Mouse (Mus musculus) retina, embryonic 14.5 days (tissue): ENCODE measurements around the gene Mob4.

ENCODE experiments used
- DNase-seq: peaks from one replicate; pipeline ENCODE4 v3.0.0-alpha.2; 2015; ENCODE audit warnings: low spot score

Gene Mob4

GRCm38 (mm10) chr1:55186592-55187210 lies 55.7 kb downstream of the Mob4 start:
- no peak for DNase-seq

DNA sequence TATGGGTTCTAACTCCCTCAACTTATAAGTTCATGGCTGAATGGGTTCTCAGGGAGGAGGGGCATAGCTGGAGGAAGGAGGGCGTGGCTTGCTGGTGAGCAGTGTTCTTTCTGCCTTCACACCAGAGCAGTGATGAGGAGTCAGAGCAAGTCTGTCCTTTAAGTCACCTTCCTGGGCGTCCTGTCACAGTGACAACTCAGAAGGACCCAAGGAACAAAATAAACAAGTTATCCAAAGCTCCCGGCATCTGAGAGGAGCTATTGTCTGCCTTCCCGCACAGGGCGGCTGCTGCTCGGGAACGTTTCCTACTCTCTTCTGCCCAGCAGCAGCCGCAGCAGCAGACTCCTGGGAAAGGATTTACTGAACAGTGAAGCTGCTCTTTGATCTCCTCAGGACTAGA lies 61.0 kb downstream of the Mob4 start:
- peak; percentile 58 for DNase-seq

GRCm38 (mm10) chr1:55192824-55193223 lies 61.8 kb downstream of the Mob4 start:
- DNase-seq, result peak; percentile 39

DNA sequence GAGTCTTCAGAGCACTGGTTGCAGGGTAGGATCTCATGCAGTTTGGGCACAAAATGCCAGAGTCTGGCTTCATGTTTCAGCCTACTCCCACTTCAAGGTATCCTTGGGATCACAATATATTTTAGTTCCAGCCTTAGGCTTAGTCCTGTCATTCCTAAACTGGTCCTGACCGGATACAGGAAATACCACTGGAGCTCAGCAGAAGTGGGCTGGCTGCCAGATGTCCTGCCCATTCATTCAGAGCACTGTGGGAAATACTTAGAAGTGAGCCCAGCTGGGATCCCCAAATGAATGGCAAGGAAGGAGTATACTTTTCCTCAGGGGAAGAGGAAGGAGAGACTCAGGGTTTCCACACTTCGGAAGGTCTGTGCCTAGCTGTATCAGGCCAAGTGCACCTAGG lies 62.3 kb downstream of the Mob4 start:
- no peak for DNase-seq

- no peak for DNase-seq
Observed at GRCm38 (mm10) chr1:55194064-55194915, 63.3 kb downstream of the Mob4 start.

GRCm38 (mm10) chr1:55195021-55195420 lies 64.0 kb downstream of the Mob4 start:
- no peak for DNase-seq

- DNase-seq, result no peak
Observed at GRCm38 (mm10) chr1:55196327-55197003, 65.4 kb downstream of the Mob4 start.

DNA sequence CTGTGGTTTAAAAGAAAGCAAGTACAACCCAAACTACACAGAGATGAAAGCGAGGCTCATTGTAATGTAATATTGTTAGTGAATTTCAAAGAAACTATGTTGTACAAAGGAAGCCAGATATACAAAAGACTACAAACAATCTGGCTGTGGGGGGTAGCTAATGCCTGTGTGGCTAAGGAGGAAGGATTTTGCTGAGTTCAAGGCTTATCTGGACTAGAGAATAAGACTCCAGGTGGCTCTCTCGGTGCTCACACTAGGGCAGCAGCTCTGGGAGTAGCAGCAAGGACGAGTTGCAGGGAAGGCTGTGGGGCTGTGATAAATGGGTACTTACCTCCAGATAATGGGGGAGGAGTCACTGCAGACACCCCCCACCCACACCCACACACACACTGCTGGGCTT lies 67.7 kb downstream of the Mob4 start:
- no peak for DNase-seq

DNA sequence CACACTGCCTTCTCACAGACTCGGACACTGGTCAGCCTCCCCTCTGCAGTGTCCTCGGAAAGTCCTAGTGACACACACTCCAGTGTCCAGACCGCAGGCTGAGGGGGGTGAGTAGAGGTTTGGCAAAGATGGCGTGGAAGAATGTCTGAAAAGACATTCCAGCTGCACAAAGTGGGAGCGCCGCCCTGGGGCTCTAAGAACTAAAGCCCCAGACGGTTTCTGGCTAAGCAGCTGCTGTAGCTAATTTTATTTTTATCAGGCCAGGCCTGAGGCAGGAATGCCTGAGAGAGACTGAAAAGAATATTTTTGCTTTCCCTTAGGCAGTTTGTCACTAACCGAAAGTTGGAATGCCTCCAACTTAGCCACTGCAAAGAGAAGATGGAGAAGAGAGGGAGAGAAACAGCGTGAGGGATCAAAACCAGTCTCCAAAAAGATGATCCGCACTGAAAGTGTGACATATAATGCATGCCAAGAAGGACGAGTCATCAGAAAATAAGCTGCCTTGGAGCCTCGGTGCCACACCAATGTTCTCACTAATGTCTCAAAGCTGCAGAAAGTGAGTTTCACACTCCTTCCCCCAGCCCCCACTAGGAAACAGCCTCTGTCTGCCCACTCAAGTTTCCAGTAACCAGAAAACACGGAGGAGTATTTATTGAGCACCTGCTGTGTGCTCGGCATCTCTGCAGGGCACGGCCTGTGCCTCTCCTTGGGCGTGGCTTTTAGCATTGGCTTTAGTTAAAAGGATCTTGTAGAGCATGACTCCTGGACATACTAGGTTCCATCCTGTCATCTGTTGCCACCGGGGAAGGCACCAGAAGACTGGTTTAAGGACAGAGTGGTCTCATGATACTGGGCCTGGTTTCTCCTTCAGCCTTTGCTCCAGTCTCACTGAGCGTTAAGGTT lies 71.1 kb downstream of the Mob4 start:
- DNase-seq, result no peak
